Comparison of ENCODE assay signal across 8 mouse cellular contexts in the genomic region with DNA sequence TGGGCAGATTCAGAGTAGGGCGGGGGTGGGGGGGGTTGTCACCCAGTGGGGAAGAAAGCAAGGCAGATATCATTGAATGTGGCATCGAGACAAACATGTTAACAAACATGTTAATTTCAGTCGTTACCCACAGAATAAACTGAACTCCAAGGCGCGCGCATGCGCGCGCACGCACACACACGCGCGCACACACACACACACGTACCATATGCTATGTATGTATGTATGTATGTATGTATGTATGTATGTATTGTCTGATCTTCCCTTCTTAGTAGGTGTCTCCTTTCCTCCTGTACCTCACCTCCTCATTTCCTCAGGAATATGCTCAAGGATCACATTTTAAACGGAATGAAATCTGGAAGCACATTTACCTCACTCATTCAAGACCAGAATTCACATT. TPM values are rescaled to one million over a fixed set of nuclear protein-coding genes. Genes with fewer than 3 reads are reported as not detected.
DNase-seq lines count a peak whose midpoint lies in the region; ATAC-seq lines count a peak whose summit lies in the region.

TSS of gene Cdkl4 (minus strand) at position 175 of the 400 bp plus-strand sequence.

- no peaks in the 10 kb centered on the region for H3K27me3 ChIP-seq in kidney, embryonic 16.5 days (ENCODE audit: insufficient read depth, low read length)
- no peaks in the 10 kb centered on the region for H3K27me3 ChIP-seq in embryonic facial prominence, embryonic 12.5 days
- no peaks in the 10 kb centered on the region for H3K27me3 ChIP-seq in intestine, embryonic 14.5 days (replicated peaks; ENCODE audit: control insufficient read depth, insufficient read depth, low read length)
- H3K27me3 ChIP-seq in midbrain, embryonic 13.5 days = no peaks in the 10 kb centered on the region

- no peaks in the 10 kb centered on the region for H3K4me1 ChIP-seq in kidney, embryonic 16.5 days (ENCODE audit: insufficient read depth, low read length)
- H3K4me1 ChIP-seq in embryonic facial prominence, embryonic 12.5 days = peaks cover 9% of the 10 kb centered on the region; the same call in 1 of the 2 replicates
- no peaks in the 10 kb centered on the region; the same call in 1 of the 2 replicates for H3K4me1 ChIP-seq in intestine, embryonic 14.5 days (replicated peaks; ENCODE audit: control insufficient read depth, insufficient read depth, low read length)
- H3K4me1 ChIP-seq in midbrain, embryonic 13.5 days (replicated peaks) = peaks cover 12% of the 10 kb centered on the region

- ATAC-seq in kidney, embryonic 16.5 days (ENCODE audit: low FRiP score, low TSS enrichment) = no peak
- ATAC-seq in embryonic facial prominence, embryonic 12.5 days (ENCODE audit: insufficient number of reproducible peaks, insufficient read depth, low FRiP score, low TSS enrichment) = no peak
- peak; percentile 14 for ATAC-seq in intestine, embryonic 14.5 days (replicated peaks; ENCODE audit: low FRiP score, low TSS enrichment, low read depth)
- peak; percentile 64 for ATAC-seq in midbrain, embryonic 13.5 days
- no peak for ATAC-seq in granulocyte monocyte progenitor cell, adult 5-6 weeks (replicated peaks; ENCODE audit: poor library complexity, severe bottlenecking)

- H3K4me3 ChIP-seq in kidney, embryonic 16.5 days (ENCODE audit: low read length) = peak within 1 kb of the TSS; percentile 44
- H3K4me3 ChIP-seq in embryonic facial prominence, embryonic 12.5 days = peak within 1 kb of the TSS; percentile 52
- H3K4me3 ChIP-seq in intestine, embryonic 14.5 days (ENCODE audit: low read depth, low read length) = peak within 1 kb of the TSS; percentile 34
- peak within 1 kb of the TSS; percentile 47 for H3K4me3 ChIP-seq in midbrain, embryonic 13.5 days (replicated peaks)

- 70% methylated on average over 15 of the region's 15 CpGs for WGBS in kidney, embryonic 16.5 days
- 73% methylated on average over 15 of the region's 15 CpGs for WGBS in embryonic facial prominence, embryonic 12.5 days
- WGBS in intestine, embryonic 14.5 days = 68% methylated on average over 15 of the region's 15 CpGs
- 68% methylated on average over 15 of the region's 15 CpGs for WGBS in midbrain, embryonic 13.5 days

- peak within 1 kb of the TSS; percentile 85 for H3K4me2 ChIP-seq in kidney, embryonic 16.5 days (replicated peaks; ENCODE audit: low read depth, low read length)
- peak within 1 kb of the TSS; percentile 92 for H3K4me2 ChIP-seq in embryonic facial prominence, embryonic 12.5 days (replicated peaks)
- H3K4me2 ChIP-seq in intestine, embryonic 14.5 days (ENCODE audit: low read length) = peak within 1 kb of the TSS; percentile 89
- peak within 1 kb of the TSS; percentile 73 for H3K4me2 ChIP-seq in midbrain, embryonic 13.5 days (replicated peaks)

- H3K27ac ChIP-seq in kidney, embryonic 16.5 days (ENCODE audit: low read length) = no peak within 1 kb of the TSS
- H3K27ac ChIP-seq in embryonic facial prominence, embryonic 12.5 days = no peak within 1 kb of the TSS
- H3K27ac ChIP-seq in intestine, embryonic 14.5 days (ENCODE audit: low read depth) = no peak within 1 kb of the TSS
- no peak within 1 kb of the TSS for H3K27ac ChIP-seq in midbrain, embryonic 13.5 days

- H3K9me3 ChIP-seq in kidney, embryonic 16.5 days (ENCODE audit: low read length) = no peaks in the 10 kb centered on the region
- no peaks in the 10 kb centered on the region for H3K9me3 ChIP-seq in embryonic facial prominence, embryonic 12.5 days
- H3K9me3 ChIP-seq in intestine, embryonic 14.5 days (ENCODE audit: control insufficient read depth, low read length) = no peaks in the 10 kb centered on the region
- H3K9me3 ChIP-seq in midbrain, embryonic 13.5 days = no peaks in the 10 kb centered on the region

- peaks cover 5% of the 10 kb centered on the region; the same call in 1 of the 2 replicates for H3K36me3 ChIP-seq in kidney, embryonic 16.5 days (ENCODE audit: insufficient read depth, low read length)
- H3K36me3 ChIP-seq in embryonic facial prominence, embryonic 12.5 days = peaks cover 16% of the 10 kb centered on the region; the same call in 1 of the 2 replicates
- peaks cover 17% of the 10 kb centered on the region for H3K36me3 ChIP-seq in intestine, embryonic 14.5 days (ENCODE audit: control insufficient read depth, insufficient read depth, low read length)
- peaks cover 19% of the 10 kb centered on the region for H3K36me3 ChIP-seq in midbrain, embryonic 13.5 days

- H3K9ac ChIP-seq in kidney, embryonic 16.5 days (replicated peaks; ENCODE audit: low read length) = peak within 1 kb of the TSS; percentile 61
- H3K9ac ChIP-seq in embryonic facial prominence, embryonic 12.5 days = peak within 1 kb of the TSS; percentile 61
- peak within 1 kb of the TSS; percentile 40 for H3K9ac ChIP-seq in intestine, embryonic 14.5 days (ENCODE audit: low read length)
- peak within 1 kb of the TSS; percentile 52 for H3K9ac ChIP-seq in midbrain, embryonic 13.5 days (replicated peaks)

- DNase-seq in kidney, postnatal 36 days = no peak
- DNase-seq in intestine, embryonic 14.5 days (ENCODE audit: low spot score) = no peak
- no peak for DNase-seq in gastrocnemius, postnatal 10 days
- DNase-seq in right cerebral cortex, postnatal 36 days (ENCODE audit: low spot score in 2 of 2) = no peak

RNA-seq across cellular contexts. Expression of gene Cdkl4, which starts in this region (rescaled TPM):
- polyA plus RNA-seq in kidney, embryonic 16.5 days (2015; fragmentation: Nextera tagmentation; extraction: Ambion mirVana) = 0.80 and 0.99 TPM in 2 replicates
- polyA plus RNA-seq in embryonic facial prominence, embryonic 12.5 days (2016; fragmentation: Nextera tagmentation; extraction: Ambion mirVana) = 1.8 and 1.9 TPM in 2 replicates
- polyA plus RNA-seq in intestine, embryonic 14.5 days (2014; fragmentation: Nextera tagmentation; extraction: Ambion mirVana) = 0.51 and 0.62 TPM in 2 replicates
- 1.8 and 2.9 TPM in 2 replicates for polyA plus RNA-seq in midbrain, embryonic 13.5 days (2015; fragmentation: Nextera tagmentation; extraction: Ambion mirVana)
- total RNA-seq in gastrocnemius, postnatal 10 days (2021) = under 1 TPM; 0.09 to 0.14 TPM
- total RNA-seq in granulocyte monocyte progenitor cell, adult 5-6 weeks (2014; fragmentation: Nextera tagmentation) = 1.1 TPM in 1 of 2 replicates, not detected in the other
- 0.67 TPM in 1 of 2 replicates, not detected in the other for total RNA-seq in granulocyte monocyte progenitor cell, adult 5-6 weeks (2017)

Comparison
In these comparisons a context has a peak if more than half of its experiments do, and no peak if none do; other contexts are left out.
1. Peak in ATAC-seq, H3K4me3 ChIP-seq, H3K9ac ChIP-seq and H3K4me2 ChIP-seq in intestine, embryonic 14.5 days; RNA of the gene not detected or under 1 TPM.